In genomic region chr14:73102986-73103385, GRCm38 (mm10) we compare ENCODE assay signal across 4 mouse cellular contexts. TPM values are rescaled to one million over a fixed set of nuclear protein-coding genes. Genes with fewer than 3 reads are reported as not detected.
"Had no signal": no experiment of that assay in that cellular context is flagged by ENCODE, and none has a peak within 500 bp of the region (broad histone marks: within the 10 kb centered on the region; RNA-seq: fewer than 3 reads in every experiment).

No protein-coding gene starts in this region.

RNA-seq across cellular contexts. Expression of gene Cysltr2, which starts 54.1 kb away (rescaled TPM):
- polyA plus RNA-seq: midbrain, embryonic 12.5 days; midbrain, embryonic 16.5 days; myocyte; stomach, embryonic 15.5 days had no signal
